Mouse (Mus musculus): ENCODE measurements around the gene Prkcz.
"Not testable (repeated sequence)": the region's sequence is repeated elsewhere in the genome, so short reads cannot be mapped to it uniquely, and the experiment has no call there.

The Prkcz gene

DNA sequence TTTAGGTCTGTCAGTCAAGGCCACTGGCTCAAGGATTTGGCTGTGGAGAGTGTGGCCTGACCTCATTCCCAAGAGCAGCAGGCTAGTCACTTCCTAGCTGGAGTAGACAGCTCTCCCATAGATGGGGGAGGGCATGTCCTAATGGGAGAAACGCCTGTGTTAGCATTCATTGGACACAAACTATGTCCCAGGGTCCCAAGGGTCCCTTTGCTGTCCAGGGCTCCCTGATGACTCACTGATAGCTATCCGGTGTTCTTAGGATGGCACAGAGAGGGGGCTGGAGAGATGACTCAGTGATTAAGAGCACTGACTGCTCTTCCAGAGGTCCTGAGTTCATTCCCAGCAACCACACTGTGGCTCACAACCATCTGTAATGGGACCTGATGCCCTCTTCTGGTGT, 79.9 kb downstream of the Prkcz start:
- no peak for DNase-seq

DNA sequence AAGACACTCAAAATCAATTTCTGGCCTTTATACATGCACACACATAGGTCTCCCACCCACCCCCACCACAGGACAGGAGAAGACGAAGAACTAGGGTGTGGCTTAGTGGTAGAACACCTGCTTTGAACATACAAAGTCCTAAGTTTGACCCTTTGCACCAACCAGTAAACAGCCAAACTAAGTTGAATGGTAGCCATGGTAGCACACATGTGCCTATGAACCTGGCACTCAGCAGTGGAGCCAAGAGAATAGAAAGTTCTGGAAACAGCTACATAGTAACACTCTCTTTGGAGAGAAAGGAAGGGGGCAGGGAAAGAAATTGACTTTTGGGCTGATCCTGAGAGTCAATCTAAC, 80.4 kb downstream of the Prkcz start:
- DNase-seq: no peak

DNA sequence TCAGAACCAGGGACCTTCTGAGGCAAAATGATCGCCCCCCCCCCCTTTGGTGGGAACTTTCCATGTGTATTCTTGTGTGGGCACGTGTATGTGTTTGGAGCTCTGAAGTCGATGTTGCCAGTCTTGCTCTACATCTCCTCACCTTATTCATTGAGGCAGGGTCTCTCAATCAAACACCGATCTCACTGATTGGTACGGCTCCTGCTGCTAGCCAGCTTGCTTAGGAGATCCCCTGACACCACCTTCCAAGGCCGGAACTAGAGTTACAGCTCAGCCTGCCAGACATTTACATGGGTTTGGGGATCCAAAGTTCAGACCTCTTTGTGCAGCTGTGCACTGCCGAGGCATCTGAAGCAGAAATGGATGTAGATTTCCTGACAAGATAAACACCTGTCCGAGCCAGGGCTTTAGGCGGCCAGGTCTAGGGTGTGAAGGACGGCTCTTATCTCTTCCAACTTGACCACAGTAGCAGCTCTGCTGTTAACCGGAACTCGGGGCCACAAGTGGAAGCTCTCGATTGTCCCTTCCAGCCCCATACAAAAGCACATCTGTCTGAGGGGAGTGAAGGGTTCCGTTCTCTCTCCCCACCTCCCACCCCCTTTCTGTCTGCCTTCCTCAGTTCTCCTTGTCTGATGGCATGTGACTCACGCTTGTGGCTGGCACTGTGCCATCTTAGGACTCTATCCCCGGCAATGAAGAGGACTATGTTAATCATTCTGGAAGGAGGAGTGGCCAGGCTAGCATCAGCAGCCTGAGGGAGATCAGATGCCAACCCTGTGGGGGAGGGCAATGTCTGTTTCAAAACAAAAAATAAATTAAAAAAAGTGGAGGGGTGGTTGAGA, 81.0 kb downstream of the Prkcz start:
- DNase-seq: no peak

DNA sequence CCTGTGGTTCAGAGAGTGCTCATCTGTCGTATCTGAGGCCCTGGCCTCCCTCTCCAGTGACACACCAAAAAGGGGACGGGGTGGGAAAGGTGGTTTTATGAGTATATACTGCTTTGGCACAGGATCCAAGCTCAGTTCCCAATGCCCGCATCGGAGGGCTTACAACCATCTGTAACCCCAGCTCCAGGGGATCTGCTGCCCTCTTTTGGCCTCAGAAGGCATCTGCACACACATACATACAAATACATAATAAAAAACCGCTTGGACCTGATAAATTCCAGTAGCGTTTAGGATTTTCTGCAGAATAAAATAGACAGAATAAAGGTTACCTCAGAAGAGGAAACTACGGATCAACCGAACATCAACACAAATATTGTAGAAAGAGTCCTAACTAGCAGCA, 82.1 kb downstream of the Prkcz start:
- DNase-seq: no peak

DNA sequence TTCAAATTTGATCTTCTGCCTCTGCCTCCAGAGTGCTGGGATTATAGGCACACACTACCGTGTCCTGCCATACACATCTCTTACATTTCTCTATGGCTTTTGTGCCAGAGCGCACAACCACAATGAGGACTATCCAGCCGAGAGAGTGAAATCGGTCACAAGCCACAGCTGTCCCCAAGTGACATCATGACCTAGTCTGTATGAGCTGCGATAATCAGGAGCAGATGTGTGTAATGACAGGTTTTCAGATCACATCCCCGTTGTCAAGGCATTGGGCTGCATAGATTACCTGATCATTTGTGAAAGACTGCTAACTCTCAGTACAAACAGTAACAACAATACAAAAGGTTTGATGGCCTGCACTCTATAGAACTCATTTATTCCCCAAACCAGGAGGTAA, 83.2 kb downstream of the Prkcz start:
- no peak for DNase-seq

DNA sequence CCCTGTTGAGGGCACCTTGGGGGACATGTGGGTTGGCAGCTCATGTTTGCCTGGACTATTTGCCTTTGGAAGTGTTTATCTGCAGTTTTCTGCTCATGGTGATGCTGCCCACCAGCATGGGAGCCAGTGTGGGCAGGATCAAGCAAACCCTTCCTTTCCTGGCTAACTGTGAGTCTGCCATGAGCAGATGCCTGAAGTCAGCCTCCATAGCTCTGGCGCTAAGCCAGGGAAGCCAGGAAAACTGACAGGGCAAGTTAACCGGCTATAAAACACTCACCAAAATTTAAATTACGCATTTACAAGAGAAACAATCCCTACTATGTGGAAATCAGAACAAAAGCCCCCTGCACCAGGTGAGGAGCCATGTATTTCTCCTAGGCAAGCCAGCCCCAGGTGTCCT, 86.3 kb downstream of the Prkcz start:
- DNase-seq: no peak

DNA sequence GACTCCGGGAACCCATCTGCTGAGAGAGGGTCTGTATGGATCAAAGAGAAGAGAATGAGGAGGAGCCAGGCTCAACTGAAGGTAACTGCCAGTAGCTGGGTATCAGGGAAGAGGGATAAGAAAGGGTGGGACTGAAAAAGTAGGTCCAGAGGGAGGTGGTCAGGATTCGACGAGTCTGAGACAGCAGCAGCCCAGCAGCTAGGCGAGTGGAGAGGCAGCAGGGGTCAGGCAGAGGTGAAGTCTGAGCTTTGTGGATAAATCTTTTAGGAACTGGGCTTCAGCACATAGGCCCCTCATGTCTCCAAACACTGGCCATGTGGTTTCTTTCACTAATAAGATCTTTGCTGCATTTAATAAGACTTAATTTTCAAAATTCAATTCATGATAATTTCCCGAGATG, 86.7 kb downstream of the Prkcz start:
- DNase-seq: no peak

DNA sequence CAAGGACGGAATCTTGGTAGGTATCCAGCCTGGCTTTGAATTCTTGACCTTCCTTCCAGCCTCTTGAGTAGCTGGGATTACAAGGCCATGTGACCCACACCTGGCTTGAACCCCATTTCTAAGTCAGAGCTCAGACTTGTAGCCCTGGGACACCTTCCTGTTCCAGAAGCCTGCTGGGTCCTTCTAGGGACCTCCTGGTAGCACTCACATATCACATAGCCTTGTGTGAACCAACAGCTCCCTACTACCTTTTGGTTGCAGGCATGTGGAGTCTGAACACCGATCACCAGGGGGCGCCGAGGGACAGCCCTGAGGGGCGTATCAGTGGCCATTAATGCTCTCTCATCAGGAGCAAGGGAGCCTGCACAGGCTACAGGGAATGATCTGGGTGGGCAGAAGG, 92.8 kb downstream of the Prkcz start:
- peak; percentile 71 to 79 for DNase-seq

DNA sequence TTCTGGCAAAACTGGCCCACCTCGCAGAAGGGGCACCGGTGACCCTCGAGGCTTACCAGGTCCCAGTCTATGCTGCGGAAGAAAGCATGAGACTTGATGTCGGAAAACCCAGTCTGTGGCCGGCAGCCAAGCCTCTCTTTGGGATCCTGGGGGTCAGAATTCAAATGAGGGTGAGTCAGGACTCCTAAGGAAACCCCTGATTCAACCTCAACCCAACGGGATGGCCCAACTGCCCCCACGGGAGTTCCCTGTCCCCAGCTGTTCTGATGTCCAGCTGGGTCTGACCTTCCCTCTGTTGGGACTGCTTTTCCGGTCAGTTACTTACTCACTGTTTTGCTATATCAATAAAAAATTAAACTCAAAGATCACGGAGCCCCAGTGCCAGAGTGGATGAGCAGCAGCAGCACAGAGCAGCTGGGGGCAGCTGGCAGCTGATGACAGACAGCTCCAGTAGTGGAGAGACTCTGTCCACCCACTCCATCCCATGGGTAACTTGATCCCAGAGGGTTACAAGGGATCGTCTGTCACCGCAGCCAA, 93.5 kb downstream of the Prkcz start:
- DNase-seq: no peak

DNA sequence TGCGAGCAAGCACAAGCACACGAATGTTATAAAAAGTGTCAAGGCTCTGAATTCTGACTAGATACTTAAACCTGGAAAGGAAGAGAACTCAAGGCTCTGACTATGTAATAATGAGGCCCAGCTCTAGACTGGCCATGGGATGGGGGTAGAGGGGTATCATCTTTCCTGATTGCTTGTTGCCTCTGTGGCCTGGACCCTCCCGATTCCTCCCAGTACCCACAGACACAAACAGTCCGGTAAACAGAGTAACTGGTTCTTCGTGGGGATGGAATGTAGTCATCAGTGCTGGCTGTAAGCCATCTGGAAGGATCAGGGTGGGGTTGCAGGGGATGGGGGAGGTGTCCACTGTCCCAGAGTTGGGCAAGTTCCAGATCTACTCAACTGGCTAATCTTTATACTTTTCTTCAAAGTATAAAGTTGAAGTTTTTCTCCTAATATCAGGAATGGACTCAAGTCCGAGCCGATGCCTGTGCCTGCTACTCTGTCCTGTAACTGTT, 94.1 kb downstream of the Prkcz start:
- DNase-seq: no peak

DNA sequence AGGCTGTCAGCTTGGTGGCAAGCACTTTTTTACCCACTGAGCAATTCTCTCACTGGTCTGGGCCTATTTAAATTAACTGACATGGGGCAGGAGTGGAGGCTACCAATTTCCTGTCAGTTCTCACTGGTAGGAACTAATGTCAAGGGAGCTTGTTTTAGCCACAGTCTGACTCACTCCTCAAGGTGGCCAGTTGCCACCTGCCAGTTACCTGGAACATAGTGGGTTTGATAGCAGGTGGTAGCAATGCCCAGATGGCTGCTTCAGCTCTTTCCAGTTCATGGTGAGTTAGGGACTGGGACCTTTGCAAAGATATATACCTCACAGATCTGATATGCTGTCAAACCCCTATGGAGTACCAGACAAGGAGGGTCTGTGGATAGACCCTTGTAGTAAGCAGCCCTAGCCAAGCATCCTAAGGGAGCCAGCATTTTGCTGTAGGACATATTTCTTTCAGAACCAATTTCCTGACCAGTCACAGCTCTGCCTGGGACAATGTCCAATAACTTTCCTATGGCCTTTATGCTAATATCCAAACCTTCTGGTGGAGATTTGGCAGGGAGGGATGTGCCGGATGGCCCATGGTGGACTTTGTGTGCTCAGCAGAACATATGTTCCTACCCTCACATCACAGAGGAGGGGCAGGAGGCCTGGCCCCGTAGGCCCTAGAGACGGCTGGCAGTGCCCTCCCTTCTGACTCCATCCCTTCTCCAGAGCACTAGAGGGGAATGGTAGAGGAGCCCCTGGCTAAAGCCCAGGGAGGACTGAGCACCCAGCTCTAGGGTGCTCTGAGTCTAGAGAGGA, 96.4 kb downstream of the Prkcz start:
- peak; percentile 91 to 96 for DNase-seq

DNA sequence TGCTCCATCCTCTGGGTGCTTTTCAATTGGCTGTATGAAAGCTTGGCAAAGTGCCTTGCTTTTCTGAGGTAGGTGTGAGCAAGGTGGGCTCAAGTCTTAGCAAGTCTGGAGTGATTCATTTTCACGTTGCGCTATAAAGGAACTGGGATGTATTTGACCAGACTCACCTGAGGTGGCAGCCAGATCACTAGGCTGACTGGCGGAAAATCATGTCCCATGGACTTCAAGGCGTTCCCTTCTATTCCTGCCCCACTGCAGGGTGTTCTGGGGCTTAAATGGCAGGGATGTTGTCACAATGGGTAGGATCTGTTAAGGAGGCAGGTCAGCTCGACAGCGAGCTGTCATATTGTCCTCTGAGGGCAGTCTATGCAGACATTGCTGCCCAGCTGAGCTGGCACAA, 108.9 kb downstream of the Prkcz start:
- DNase-seq: peak in 1 of 2 experiments; percentile 48

DNA sequence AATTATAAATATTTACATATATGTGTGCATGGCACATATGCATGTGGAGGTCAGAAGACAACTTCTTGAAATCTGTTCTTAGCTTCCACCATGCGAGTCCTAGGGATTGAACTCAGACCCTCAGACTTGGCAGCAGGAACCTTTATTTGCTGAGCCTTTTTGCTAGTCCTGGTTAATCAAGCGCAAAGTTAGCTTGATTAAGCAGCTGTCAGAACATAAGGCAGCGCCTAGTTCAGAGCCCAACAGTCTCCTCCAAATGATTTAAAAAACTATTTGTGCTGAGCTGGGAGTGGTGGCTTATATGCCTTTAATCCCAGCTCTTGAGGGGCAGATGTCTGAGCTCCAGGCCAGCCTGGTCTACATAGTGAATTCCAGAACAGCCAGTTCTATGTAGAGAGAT, 110.0 kb downstream of the Prkcz start:
- peak in 1 of 2 experiments; percentile 56 for DNase-seq

DNA sequence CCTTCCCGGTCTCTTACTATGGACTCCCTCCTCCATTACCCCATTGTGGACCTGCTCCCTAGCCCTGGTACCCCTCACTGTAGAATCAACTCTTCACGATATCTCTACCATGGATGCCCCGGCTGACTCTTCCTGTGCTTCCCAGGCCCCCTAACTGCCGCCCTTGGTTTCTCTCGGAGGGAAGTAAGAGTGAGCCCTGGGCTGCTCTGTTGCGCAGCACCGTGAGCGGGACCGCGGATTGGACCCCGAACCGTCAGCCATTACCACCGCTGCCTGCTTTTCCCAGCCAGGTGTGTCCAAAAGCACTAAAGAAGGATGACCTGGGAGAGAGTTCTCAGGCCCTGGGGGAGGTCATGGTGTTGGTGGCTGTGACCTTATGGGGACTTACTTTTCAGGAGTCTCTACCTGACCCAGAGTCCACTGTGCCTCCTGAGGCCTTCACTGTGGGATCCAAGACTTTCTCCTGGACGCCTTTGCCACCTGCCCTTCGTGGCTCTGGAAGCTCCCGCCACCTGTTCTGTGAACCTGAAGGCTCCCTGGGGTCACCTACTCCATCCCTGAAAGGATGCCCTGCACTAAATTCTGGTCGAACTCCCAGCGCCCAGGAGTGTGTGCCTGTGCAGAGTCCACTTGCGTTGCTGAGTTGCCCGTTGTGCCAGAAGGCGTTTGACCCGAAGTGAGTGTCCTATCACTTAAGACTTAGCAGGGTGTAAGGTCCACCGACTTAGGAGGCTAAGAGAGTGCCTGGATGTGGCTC, 110.6 kb downstream of the Prkcz start:
- peak; percentile 51 to 61 for DNase-seq

DNA sequence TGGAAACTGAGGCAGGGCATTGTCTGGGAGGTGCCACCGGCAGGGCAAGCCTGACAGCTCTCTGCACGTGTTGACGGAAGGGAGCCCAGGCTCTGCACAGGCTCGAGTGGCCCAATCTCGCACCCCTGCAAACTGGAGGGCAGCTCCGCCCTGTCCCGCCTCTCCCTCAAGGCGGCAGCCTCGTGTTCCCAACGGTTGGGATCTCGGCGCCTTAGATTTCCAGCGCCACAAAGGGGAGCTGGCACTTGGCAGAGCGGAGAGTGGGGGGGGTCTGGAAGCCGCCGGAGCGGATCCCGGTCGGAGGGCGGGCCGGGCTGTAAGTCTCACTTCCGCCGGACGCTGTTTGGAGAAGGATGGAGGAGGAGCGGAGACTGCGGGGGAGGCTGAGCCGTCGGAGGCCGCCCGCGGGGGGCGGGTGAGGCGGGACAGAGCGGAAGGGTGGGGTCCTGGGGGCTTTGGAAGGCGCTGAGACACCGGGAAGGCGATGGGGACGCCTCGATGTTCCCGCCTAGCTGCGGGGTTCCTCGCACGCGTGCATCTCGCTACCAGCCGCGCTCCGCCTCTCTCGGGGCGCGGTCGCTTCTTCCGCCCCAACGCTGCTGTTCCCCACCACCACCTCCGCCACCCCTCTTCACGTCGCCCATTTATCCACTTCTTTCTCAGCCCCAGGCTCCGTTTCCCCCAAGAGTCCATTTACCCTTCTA, 111.4 kb downstream of the Prkcz start, which contains the start of gene Faap20:
Gene Faap20 (plus strand): TSS at position 155 of the 704 bp plus-strand sequence.
- peak; percentile 82 to 85 for DNase-seq

DNA sequence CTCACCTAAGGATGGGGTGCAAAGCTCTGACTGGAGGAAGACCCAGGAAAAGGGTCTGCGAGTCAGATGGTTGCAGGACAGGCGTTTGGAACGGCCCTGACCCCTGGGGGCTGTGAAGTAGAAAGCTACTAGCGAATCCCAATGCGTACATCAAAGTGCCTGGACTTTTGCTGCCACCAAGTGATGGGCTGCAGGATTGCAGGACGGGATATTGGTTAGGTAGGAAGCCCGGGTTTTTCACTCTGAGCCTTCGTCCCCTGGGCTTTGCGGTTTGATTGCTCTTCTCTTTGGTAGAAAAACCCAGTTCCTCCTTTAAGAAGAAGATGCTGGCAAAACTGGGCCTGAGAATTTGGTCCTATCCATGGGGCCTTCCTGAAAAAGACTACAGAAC, 111.9 kb downstream of the Prkcz start:
- DNase-seq: peak; percentile 95 to 99

DNA sequence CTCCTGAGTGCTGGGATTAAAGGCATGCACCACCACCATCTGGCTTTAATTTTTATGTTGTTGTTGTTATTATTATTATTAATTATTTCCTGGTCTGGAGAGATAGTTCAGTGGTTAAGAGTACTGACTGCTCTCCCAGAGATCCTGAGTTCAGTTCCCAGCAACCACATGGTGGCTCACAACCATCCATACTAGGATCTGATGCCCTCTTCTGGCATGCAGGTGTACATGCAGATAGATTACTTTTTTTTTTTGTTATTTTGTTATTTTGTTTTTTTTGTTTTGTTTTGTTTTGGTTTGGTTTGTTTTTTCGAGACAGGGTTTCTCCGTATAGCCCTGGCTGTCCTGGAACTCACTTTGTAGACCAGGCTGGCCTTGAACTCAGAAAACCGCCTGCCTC, 113.1 kb downstream of the Prkcz start:
- DNase-seq: not testable (repeated sequence)

DNA sequence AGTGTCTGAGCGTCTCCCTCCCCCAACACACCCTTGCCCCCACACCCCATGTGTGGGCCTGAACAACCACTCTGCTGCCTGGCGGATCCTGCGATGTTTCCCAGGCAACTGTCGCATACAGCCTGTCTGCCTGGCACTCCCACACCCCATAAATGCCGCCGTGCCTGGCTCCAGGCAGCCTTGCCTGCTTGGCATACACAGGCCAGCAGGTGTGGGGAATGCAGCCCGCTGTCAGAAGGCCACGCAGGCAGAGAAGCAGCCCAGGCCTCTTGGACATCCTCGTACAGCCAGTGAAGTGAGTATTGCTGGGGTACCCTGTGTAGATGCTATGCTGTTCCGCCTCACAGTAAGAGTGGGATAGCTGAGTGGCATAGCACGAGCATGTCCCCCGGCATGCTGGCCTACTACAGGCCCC, 114.5 kb downstream of the Prkcz start:
- peak; percentile 80 to 83 for DNase-seq

DNA sequence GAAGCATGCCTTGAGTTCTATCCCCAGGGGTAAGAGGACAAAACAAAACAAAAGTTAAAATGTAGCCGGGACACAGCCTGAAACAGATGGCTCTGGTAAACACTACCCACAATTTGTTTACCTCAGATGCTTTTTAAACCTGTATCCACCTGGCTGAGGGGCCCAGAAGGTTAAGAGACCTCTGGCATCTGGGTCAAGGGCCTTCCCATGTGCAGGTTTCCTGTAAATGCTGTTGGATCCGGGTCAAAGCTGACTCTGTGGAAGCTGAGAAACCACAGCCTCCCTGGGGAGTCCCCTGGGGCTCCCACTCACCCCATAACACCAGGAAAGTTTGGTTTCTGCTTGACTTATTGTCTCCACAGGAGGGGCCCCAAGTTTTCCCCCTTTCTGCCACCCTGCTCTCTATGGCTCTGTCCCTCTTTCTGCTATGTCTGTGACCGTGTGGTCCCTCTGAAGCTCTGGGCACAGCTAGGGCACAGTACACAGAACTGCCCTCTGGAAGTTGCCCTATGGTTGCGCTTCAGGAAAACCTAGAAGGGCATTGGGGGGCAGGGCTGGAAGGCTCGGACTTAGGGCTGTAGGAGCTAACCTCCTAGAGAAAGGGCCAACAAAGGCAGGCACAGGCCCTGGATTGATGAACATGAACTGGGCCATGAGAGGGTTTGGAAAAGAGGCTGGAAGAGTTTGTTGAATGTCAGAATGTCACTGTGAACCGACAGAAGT, 115.2 kb downstream of the Prkcz start:
- DNase-seq: no peak

DNA sequence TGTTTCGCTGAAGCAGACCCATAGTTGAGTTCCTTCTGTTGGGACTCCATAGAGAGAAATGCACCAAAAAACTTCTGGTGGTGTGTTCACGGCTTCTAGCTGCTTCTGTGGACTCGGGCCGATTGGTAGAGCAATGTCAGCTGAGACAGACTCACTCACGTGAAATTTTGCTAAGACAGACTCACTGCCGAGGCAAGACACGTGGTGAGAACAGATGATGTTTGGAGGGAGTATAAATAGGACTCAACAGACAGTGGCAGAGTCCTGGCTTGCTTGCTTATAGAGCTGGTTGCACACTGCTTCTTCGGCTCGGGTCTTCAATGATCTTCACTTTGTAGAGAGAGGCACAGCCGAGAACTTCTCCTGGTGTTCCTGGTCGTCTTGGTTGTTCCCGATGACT, 117.9 kb downstream of the Prkcz start:
- DNase-seq: no peak

DNA sequence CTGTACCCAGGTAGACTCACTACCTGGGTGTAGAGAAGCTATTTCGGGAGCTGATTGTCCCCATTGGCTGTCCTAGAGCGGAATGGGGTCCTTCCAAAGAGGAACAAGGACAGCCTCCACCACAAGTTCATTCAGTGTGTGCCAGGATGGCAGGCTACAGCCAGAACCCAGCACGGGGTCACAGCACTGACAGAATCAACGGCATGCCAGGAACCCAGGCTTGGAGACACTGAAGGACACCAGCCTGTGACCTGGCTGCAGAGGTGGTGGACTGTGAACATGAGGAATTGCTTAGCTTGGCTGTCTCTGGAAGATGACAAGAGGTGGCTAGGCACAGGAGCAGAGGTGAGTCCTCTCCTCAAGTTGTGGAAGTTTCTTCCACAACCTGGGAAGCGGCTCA, 118.9 kb downstream of the Prkcz start:
- peak in 1 of 2 experiments; percentile 46 for DNase-seq
